Mouse (Mus musculus) cerebellum, postnatal 4 days (tissue): ENCODE measurements at regions not wholly inside any gene's neighbourhood (a gene's known extent, or its start where the extent isn't known, plus 50 kb on each side); places are given as distances from the start of the nearest gene placed in this dataset.

Experiments
- DNase-seq, 2 experiments: peaks; one replicate each; pipeline ENCODE4 v3.0.0; 2022; ENCODE audit warnings: low spot score in 2 of 2, mixed read lengths in 1 of 2

DNA sequence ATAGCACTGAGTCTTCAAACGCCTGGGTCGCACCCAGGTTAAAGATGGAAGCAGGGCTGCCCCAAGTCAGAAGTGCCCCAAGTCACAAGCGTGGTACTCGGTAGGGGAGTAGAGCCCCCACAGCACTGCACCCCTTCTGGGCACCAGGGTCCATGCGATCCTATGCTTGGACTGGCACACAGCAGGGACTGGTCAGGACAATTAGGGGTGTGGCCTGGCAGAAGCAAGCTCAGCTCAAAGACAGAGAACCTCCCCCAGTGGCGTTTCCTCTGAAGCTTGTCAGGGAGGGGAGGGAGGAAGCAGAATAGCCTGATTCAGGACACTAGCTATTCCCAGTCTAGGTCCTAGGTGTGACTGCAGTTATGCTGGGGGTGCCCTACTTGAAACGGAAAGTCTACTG lies 151.3 kb upstream of the Pgrmc2 start:
- DNase-seq: no peak

DNA sequence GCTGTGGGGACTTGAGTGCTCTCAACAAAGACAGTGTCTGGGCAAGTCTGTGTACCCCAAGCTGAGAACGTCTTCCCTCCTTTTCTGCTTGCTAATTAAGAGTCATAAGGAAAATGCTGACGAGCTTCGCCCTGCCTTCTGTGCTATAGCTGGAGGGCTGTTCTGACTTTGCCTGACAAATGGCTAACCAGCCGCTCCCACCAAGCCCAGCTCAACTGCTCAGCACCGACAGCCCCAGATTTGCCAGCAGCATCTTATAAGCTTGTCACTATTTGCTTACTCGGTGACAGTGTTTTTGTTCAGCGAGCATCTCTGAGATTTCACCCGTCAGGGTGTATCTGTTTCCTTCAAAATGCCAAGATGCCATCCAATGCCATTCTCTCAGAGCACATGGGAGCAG lies 150.6 kb upstream of the Pgrmc2 start:
- no peak for DNase-seq

DNA sequence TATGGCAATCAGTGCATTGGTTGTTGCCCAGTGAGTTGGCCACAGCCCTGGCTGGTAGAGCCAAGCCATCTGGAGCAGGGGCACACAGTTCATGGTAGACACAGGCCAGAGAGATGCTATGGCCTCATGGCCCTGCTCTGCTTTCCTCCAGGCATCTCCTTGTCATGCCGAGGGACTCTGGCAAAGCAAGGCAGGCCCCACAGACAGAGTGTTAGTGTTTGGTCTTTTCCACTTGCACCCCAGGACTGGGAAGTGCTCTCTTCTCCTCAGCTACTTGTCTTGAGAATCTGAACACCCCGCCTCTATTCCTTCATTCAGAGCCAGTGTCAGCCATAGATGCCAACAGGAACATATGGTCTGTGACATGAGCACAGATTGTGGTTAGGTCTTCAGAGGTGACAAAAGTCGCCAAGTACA lies 148.1 kb upstream of the Pgrmc2 start:
- peak in 1 of 2 experiments; percentile 28 for DNase-seq

DNA sequence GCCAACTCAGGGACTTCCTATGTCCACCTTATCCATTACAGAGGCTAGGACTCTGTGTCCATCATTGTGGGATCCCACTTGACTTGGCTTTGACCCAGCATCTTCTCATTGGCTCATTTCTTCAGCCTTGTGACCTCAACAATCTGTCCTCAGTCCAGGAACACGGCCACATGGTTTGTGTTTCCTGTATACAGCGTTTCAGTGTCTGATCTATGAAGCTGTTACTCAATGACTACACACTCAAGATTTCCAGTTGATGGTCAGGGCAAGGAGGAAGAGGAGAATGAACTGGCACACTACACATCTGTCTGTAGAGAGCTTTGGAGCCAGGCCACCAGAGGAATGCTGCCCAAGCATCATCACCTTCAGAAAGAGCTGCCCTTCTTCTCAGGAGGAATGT lies 146.6 kb upstream of the Pgrmc2 start:
- no peak for DNase-seq

DNA sequence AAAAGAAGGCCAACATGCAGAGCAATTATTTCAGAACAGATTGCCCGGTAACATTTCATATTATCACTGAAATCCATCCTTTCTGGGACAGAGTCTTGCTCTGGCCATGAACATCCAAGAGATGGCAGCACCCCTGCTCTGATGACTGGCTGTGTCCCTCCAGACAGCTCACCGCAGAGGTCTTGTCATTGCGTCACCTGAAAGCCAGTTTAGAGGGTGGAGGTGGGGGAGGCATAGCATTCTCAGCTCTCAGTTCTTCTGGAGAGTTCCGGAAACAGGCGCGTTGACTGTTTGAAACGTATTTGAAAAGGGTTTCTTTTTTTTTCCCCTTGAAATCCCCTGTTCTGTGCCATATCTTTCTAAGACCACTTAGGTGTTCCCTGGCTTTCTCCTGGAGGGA lies 145.7 kb upstream of the Pgrmc2 start:
- peak in 1 of 2 experiments; percentile 47 for DNase-seq

DNA sequence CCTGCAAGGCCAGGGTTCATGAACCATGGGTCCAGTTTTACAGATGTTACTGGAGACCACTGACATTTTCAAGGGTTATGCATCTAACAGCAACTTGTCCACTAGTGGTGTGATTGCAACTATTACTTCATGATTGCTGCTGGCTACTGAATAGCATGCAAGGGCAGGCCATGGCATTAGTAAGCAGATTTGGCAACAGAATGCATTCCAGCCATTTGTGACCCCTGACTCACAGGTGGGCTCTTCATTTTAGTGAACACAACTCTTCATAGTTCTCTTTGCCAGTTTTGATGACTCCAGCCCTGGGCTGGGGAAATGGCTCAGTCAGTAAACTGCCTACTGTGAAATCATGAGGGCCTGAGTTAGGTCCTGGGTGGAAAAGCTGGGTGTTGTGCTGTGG lies 137.9 kb upstream of the Pgrmc2 start:
- no peak for DNase-seq

DNA sequence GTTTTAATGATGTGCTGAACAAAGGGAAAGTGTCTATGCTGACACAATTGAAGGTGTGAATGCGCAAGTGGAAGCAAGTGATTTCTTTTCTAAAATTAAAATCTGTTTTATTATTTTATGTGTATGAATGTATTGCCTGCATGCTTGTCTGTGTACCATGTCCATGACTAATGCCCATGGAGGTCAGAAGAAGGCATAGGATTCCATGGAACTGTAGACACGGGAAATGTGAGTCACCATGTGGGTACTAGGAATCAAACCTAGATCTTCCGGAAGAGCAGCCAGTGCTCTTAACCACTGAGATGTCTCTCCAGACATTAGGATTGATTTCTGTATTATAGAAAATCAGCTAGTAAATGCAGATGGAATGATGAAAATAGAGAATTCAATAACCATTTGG lies 134.9 kb upstream of the Pgrmc2 start:
- DNase-seq: no peak

DNA sequence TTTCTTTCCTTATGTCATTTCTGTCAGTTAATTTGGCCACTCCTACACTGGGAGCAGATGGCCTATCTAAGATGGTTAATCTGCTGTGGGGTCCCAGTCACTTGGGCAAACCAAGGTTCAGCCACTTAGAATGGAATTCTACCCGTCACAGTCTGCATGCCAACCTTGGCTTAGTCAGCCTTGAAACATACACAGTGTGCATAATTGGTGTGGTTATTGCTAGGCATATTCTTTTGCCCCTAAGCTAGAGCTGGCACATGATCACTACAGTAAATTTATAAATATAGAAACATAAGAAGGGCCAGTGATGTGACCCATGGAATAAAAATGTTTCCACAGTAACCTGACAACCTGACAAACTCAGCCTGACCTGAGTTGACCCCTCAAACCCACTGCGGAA lies 130.7 kb upstream of the Pgrmc2 start:
- no peak for DNase-seq

DNA sequence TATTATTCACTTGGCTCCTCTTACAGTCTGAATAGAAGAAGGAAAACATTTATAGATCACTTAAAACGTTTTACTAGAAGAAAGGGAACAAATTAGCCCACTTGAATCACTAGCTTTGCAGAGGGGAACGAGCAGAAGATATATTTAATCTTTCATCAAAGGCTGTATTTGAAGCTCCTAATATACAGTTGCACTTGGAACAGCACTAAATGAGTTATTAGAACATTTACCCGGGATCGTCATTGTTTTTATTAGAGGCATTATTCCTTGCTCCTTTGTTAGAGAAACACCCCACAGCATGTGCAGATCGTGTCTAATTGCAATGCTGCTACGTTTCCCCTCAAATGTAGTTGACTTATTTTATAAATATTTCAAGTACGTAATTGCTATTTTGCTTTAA lies 127.5 kb upstream of the Pgrmc2 start:
- no peak for DNase-seq

DNA sequence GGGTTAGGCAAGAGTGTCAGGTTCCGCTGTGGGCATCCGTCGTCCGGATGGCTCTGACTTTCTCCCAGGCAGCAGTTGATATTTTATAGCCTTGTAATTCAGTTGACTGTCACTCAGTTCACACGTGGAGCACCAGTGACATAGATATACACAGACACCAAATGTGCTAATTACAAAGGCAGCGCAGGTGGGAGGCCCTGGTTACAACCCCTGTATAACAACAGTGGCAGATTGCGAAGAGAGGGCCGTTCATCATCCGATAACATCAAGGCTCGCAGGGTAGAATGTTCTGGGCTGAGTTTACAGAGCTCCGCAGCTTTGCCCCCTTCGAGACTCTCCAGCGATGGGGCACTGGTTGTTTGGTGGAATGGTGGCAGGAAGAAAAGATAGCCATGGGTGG lies 120.0 kb upstream of the Pgrmc2 start:
- no peak for DNase-seq

DNA sequence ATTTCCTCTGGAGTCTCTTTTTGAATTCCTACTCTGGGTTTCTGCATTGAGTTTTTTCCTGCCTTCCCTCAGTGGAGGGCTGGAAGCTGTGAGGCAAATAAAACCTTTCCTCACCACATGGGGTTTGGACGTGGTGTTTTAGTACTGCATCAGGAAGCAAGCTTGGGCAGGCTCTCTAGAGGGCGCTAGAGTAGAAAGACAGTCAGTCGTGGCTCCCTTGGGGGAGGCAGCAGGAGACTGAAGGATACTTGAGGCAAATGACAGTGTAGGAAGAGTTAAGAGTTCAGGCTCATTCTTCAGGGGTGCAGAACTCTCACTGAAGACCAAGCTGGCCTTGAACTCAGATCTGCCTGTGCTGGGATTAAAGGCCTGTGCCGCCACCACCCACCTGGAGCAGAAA lies 118.9 kb upstream of the Pgrmc2 start:
- no peak for DNase-seq

DNA sequence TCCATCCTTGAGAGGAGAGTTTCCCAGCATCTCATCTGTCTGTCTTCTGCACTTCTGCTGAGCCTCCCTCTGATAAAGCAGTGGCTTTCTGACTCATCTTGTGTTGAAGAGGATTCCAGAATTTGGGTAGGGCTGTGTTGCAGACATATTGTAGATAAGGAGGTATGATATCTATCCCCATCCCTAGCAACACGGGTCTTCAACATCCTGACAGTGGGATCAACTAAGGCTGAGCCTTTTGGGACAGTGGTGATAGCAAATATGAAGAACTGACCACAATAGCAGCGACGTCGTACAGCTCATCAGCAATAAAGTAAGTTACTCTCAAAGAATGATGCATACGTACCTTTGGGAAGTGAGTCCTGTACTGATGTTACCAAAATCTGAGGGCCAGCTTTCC lies 117.2 kb upstream of the Pgrmc2 start:
- DNase-seq: no peak

DNA sequence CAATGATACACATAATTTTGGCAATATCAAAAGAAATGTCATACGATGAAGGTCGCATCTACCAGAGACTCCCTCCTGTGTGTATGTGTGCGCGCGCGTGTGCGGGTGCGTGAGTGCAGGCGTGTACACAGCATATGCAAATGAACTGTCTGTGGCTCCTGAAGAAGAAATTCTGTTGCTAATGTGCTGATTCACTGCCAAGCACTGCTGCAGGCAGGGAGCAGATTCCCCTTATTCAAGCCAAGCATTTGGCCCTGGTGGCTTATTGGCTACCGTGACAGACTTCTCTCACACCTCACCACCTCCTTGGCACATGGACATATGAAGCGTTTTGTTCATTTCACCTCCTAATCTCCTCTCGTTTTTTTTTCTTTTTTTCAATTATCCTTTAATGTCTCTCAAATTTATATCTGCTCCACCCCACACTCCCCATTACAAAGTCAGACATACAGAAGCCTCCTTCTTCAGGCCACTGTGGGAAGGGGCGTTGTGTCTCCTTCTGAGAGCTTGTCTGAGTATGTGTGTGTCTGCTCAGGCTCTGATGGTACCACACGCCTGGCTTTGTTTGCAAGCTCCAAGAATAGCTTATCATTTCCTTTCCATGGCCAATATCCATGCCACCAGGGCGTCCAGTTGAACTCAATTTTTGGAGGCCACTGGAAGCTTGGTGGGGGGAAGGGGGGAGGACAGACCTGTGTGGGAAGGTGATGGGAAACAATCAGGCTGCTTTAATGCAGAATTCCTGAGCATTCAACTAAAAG lies 115.5 kb upstream of the Pgrmc2 start:
- peak in 1 of 2 experiments; percentile 29 for DNase-seq

DNA sequence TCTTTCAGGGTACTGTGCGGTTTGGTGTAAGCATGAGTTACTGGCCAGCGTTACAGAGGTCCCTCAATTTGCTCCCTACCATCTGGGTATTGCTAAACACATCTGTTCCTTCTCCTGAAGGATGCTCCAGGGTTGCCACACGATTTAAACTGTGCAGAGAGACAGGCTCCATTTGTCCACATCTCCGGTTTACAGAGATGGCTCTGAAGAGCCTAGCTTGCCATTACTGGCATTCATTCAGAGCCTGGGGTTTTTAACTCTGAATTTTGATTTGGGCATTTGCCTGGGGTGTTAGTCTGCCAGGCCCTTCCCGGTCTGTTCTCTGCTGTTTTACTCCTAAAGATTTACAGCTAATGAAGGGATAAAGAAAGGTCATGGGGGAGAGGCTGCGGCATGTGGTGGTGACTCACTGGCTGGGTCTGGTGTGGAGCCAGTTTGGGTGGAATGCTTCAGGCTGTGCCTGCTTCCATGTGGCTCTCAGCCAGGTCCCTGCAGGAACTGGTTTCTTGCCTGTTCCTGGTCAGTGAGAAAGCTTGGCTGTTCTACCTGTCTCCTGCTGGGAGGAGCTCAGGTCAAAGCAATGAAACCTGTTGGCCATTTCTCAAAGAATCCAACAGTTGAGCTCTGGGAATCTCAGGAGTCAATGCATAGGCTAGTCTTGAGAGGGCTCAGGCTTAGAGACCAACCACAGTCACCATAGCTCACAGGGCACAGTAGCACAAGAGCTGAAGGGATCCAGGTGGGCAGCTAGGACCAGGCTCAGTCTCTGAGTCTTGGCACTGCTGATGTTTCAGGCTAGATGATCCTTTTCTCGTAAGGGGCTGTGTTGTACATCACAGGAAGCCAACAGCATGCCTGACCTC lies 112.5 kb upstream of the Pgrmc2 start:
- DNase-seq: peak; percentile 46 to 76

DNA sequence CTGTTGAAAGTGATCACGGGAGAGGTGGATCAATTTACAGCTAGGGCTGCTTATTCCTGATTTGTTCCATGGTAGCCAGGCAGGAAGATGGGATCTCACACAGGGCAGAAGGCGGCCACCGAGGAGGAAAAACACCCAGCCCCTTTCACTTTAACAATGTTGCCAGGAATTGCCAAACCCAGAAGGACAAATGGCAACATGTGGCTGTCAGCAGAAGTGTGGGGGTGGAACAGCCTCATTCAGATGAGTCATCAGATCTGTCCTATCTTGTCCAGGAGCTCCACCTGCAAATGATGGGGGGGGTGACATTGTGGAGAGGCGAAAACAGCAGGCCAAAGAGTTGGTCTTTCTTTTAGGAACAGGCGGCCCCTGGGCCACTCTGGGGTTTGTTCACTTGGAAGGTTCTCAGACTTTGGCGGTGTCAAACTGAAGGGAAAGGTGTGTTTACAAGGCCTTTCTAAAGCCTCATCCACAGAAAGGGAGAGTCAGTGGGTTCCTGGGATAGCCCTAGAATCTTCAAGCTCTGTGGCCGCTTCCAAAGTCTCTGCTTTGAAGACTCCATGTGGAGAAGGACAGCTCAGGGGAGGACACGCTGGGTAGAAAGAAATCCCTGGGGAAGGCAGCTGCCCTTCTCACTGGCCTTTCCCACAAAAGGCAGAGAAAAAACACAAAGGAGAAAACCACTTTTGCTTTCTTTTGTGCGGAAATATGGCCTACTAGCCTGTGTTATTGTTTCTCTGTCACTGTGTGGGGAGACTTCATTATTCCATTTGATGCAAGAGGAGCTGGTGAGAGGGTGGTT lies 111.7 kb upstream of the Pgrmc2 start:
- no peak for DNase-seq

DNA sequence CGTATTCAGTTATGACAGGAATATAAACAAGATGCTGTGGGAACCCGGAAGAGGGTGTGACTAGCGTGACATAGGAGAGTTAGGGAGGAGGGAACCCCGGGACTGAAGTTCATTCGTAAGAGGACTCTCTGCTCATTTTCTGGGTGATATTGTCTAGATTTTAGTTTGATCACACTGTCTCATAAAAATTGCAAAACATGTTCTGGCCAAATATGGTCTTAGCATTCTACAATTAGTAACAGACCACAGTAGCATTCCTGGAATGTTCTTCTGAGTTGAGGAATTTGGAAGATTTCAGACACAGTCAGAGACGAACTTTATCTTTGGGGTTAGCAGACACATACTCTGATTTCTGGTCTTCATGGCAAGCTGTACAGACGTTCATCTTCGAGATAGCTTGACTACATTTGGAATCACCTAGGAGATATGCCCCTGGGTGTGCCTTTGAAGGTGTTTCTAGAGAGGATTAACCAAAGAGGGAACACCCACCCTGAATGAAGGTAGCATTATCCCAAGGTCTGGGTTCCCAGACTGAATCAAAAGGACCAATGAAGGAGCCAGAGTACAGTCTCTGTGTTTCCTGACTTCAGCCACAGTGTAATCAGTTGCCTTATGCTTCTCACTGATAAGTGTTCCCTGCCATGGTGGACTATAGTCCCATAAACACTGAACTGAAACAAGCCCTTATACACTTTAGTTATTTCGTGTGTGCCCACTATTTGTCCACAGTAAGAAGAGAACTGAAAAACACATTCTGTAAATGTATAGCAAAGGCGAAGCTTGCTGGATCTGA lies 102.7 kb upstream of the Pgrmc2 start:
- DNase-seq: no peak

DNA sequence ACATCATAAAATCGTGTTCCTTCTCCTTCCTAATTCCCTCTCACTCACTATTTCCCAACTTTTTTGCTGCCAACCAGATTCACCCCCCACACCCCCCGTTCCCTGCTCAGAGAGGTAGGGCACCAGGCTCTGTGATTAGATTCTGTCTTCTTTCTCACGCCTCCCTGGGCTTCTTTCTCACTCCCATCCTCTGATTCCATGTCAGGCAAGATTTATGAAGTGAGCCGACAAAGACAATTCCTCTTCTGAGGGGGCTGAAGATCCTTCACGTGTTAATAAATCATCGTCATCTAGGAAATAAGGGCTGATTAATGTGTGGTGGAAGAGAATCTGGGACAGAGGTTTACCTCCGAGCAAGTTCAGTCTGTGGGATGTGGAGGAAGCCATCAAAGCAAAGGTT lies 101.5 kb upstream of the Pgrmc2 start:
- DNase-seq: no peak

DNA sequence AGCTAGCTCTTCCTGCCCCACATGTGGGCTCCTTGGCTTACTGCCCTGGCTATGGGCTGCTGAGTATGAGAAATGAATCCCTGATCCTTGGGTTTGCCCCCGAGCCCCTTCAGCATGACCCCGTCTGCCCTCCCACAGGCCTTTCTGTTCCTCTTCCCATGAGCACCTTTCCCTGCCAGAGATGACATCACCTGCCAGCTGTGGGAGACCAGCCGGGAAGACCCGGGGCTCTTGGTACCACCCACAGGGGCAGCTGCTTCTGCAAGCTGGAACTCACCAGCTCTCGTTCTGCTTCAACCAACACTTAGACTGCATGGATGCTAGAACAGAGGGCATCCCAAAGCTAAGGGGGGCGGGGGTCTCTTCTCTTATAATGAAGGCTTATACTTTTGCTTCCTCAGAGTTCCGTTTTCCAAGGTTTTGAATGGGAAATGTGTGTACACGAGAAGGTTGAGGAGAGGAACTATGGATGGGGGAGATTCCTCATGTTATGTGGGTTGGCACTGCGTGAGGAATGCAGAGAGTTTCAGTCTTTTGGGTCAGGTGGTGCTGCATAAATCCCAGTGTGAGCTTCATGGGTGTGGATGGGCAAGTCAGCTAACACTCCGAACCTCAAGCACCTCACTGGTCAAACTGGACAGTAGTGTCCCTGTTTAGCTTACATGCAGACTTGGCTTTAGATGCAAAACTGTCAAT lies 100.2 kb upstream of the Pgrmc2 start:
- DNase-seq: no peak

DNA sequence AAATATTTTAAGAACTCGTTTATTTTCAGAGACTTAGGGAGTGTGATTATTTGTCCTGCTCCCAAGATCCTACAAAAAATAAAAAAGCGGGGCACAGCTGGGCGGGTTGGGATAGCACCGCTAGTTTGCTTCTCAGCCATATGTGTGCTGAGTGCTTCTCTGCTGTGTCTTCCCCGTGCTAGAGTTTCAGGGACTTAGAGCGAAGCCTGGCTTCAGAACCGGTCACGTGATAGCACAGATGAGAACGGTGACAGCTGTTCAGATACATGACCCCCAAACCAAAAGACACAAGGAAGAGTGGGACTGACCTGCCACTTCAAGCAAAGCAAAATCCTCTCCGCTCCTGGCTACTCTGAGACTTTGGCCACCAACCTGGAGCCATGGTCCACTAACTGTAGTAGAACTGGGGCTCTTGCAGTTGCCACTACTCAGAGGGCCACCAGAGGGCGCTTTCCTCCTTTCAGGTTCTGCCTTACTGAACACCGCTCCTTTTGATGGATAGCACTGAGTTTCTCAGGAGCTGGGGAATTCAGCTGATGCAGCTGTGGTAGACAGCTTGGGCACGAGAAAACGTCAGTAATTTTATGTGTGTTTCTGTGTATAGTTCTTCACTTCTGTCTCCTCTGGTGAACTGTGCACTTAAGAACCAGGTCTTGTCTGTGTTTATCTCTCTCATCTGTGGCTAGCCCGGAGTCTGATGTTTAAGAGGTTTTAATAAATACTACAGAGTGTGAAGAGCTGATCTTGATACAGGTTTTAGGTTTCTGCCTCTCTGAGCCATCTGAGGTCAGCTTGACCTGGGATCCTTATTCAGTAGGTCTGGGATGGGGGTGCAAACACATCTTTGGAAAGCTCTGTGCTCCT lies 99.4 kb upstream of the Pgrmc2 start:
- peak; percentile 82 to 86 for DNase-seq

DNA sequence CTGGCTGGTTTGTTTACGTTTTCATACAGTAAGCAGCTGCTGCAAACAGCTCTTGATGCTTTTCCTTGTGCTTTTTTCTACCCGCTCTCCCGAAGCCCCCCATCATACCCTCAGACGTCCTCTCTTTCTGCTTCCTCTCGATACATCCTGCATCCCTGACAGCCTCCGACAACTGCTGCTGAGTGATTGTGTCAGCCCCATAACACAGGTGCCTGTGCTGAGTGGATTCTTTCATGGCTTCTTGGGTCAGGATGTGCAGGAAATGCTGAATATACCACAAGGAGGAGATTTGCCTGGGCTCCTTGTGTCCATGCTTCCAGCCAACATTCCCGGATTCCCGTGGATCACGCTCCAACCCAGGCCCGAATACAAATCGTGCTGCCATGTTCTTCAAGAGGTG lies 98.6 kb upstream of the Pgrmc2 start:
- DNase-seq: no peak
